Mouse (Mus musculus): Measurements from ENCODE around the gene Olfr1393. TPM values are rescaled to one million over a fixed set of nuclear protein-coding genes. Genes with fewer than 3 reads are reported as not detected.

Gene Olfr1393
- polyA plus RNA-seq, 1 experiment from 2014 or later, result not detected

GRCm38 (mm10) chr11:49245634-49246415 is 32.3 kb upstream of the Olfr1393 start:
- Histone ChIP-seq H3K4me1 (peaks cover 61% of the 10 kb centered on the region), H3K27ac (replicated peaks) (peak overlapping the region; percentile 91; the same call in 1 of the 2 replicates), H3K4me3 (peak overlapping the region; percentile 62), H3K27me3 (replicated peaks; ENCODE audit: low read depth, poor library complexity, severe bottlenecking) (no peaks in the 10 kb centered on the region), H3K36me3 (replicated peaks) (no peaks in the 10 kb centered on the region), H3K9me3 (no peaks in the 10 kb centered on the region)
- DNase-seq (ENCODE audit: low spot score), result no peak
- 25% methylated on average over 12 of the region's 12 CpGs for WGBS

- no peak overlapping the region for H3K4me3 ChIP-seq
- H3K27me3 ChIP-seq (replicated peaks; ENCODE audit: low read depth, poor library complexity, severe bottlenecking), result no peaks in the 10 kb centered on the region
- H3K36me3 ChIP-seq (replicated peaks), result no peaks in the 10 kb centered on the region
- WGBS, result 86% methylated on average over 4 of the region's 4 CpGs
- no peak overlapping the region for H3K27ac ChIP-seq (replicated peaks)
- DNase-seq (ENCODE audit: low spot score), result no peak
- no peaks in the 10 kb centered on the region for H3K9me3 ChIP-seq
- peaks cover 68% of the 10 kb centered on the region for H3K4me1 ChIP-seq
Measured at GRCm38 (mm10) chr11:49246523-49246922, 31.6 kb upstream of the Olfr1393 start.

- 0 out of 2 replicates have a peak, but pooled peaks cover 5% of the 10 kb centered on the region for H3K36me3 ChIP-seq (replicated peaks)
- no peak for DNase-seq (ENCODE audit: low spot score)
- H3K4me3 ChIP-seq, result no peak overlapping the region
- no peaks in the 10 kb centered on the region for H3K9me3 ChIP-seq
- 68% methylated on average over 2 of the region's 2 CpGs for WGBS
- no peaks in the 10 kb centered on the region for H3K27me3 ChIP-seq (replicated peaks; ENCODE audit: low read depth, poor library complexity, severe bottlenecking)
- no peak overlapping the region for H3K27ac ChIP-seq (replicated peaks)
- H3K4me1 ChIP-seq, result peaks cover 75% of the 10 kb centered on the region
Measured at GRCm38 (mm10) chr11:49247255-49247654, 30.8 kb upstream of the Olfr1393 start.

GRCm38 (mm10) chr11:49248226-49248973 is 29.7 kb upstream of the Olfr1393 start:
- no peak for DNase-seq (ENCODE audit: low spot score)
- H3K36me3 ChIP-seq (replicated peaks), result peaks cover 14% of the 10 kb centered on the region
- H3K9me3 ChIP-seq, result no peaks in the 10 kb centered on the region
- WGBS, result 63% methylated on average over 6 of the region's 6 CpGs
- H3K27ac ChIP-seq (replicated peaks), result no peak overlapping the region
- peaks cover 69% of the 10 kb centered on the region for H3K4me1 ChIP-seq
- no peaks in the 10 kb centered on the region for H3K27me3 ChIP-seq (replicated peaks; ENCODE audit: low read depth, poor library complexity, severe bottlenecking)
- no peak overlapping the region for H3K4me3 ChIP-seq

- Histone ChIP-seq H3K4me1 (peaks cover 69% of the 10 kb centered on the region), H3K4me3 (0 out of 2 replicates have a peak overlapping the region, but pooled peaks have one; percentile 83), H3K36me3 (replicated peaks) (peaks cover 22% of the 10 kb centered on the region), H3K27ac (replicated peaks) (peak overlapping the region; percentile 96), H3K27me3 (replicated peaks; ENCODE audit: low read depth, poor library complexity, severe bottlenecking) (no peaks in the 10 kb centered on the region), H3K9me3 (no peaks in the 10 kb centered on the region)
- DNase-seq (ENCODE audit: low spot score), result no peak
- WGBS, result 70% methylated on average over 6 of the region's 6 CpGs
Measured at GRCm38 (mm10) chr11:49248974-49249700, 29.0 kb upstream of the Olfr1393 start.

- Histone ChIP-seq H3K4me1 (peaks cover 62% of the 10 kb centered on the region), H3K27me3 (replicated peaks; ENCODE audit: low read depth, poor library complexity, severe bottlenecking) (no peaks in the 10 kb centered on the region), H3K4me3 (peak overlapping the region; percentile 83), H3K27ac (replicated peaks) (peak overlapping the region; percentile 96), H3K36me3 (replicated peaks) (peaks cover 29% of the 10 kb centered on the region), H3K9me3 (no peaks in the 10 kb centered on the region)
- 29% methylated on average over 10 of the region's 10 CpGs for WGBS
- no peak for DNase-seq (ENCODE audit: low spot score)
Measured at GRCm38 (mm10) chr11:49249811-49250421, 28.2 kb upstream of the Olfr1393 start.

- WGBS, result 2% methylated on average over 45 of the region's 45 CpGs
- Histone ChIP-seq H3K27ac (replicated peaks) (peak overlapping the region; percentile 96), H3K4me1 (peaks cover 54% of the 10 kb centered on the region), H3K27me3 (replicated peaks; ENCODE audit: low read depth, poor library complexity, severe bottlenecking) (no peaks in the 10 kb centered on the region), H3K4me3 (peak overlapping the region; percentile 83), H3K9me3 (no peaks in the 10 kb centered on the region), H3K36me3 (replicated peaks) (peaks cover 37% of the 10 kb centered on the region)
- DNase-seq (ENCODE audit: low spot score), result peak; percentile 91
Measured at GRCm38 (mm10) chr11:49250422-49251379, 27.4 kb upstream of the Olfr1393 start.

GRCm38 (mm10) chr11:49251380-49251761 is 26.7 kb upstream of the Olfr1393 start:
- Histone ChIP-seq H3K4me3 (peak overlapping the region; percentile 83), H3K9me3 (no peaks in the 10 kb centered on the region), H3K27ac (replicated peaks) (peak overlapping the region; percentile 96; the same call in 1 of the 2 replicates), H3K27me3 (replicated peaks; ENCODE audit: low read depth, poor library complexity, severe bottlenecking) (no peaks in the 10 kb centered on the region), H3K36me3 (replicated peaks) (peaks cover 42% of the 10 kb centered on the region), H3K4me1 (peaks cover 48% of the 10 kb centered on the region)
- WGBS, result 71% methylated on average over 7 of the region's 7 CpGs
- no peak for DNase-seq (ENCODE audit: low spot score)

GRCm38 (mm10) chr11:49252048-49252447 is 26.1 kb upstream of the Olfr1393 start:
- WGBS, result 93% methylated on average over 5 of the region's 5 CpGs

GRCm38 (mm10) chr11:49253035-49253434 is 25.1 kb upstream of the Olfr1393 start:
- Histone ChIP-seq H3K27ac (replicated peaks) (no peak overlapping the region), H3K27me3 (replicated peaks; ENCODE audit: low read depth, poor library complexity, severe bottlenecking) (no peaks in the 10 kb centered on the region), H3K4me1 (peaks cover 36% of the 10 kb centered on the region), H3K9me3 (no peaks in the 10 kb centered on the region), H3K4me3 (no peak overlapping the region), H3K36me3 (replicated peaks) (peaks cover 50% of the 10 kb centered on the region)
- 93% methylated on average over 6 of the region's 6 CpGs for WGBS
- no peak for DNase-seq (ENCODE audit: low spot score)

More at GRCm38 (mm10) chr11:49252048-49252447, 26.1 kb upstream of the Olfr1393 start:
- peaks cover 42% of the 10 kb centered on the region for H3K4me1 ChIP-seq
- no peaks in the 10 kb centered on the region for H3K27me3 ChIP-seq (replicated peaks; ENCODE audit: low read depth, poor library complexity, severe bottlenecking)
- H3K36me3 ChIP-seq (replicated peaks), result peaks cover 47% of the 10 kb centered on the region
- H3K4me3 ChIP-seq, result 0 out of 2 replicates have a peak overlapping the region, but pooled peaks have one; percentile 83
- H3K27ac ChIP-seq (replicated peaks), result no peak overlapping the region
- DNase-seq (ENCODE audit: low spot score), result no peak
- H3K9me3 ChIP-seq, result no peaks in the 10 kb centered on the region

GRCm38 (mm10) chr11:49259296-49259695 is 18.8 kb upstream of the Olfr1393 start:
- 94% methylated on average over 2 of the region's 2 CpGs for WGBS
- no peak for DNase-seq (ENCODE audit: low spot score)
- peaks cover 61% of the 10 kb centered on the region for H3K36me3 ChIP-seq (replicated peaks)
- H3K4me1 ChIP-seq, result no peaks in the 10 kb centered on the region
- no peak overlapping the region for H3K27ac ChIP-seq (replicated peaks)
- no peaks in the 10 kb centered on the region for H3K9me3 ChIP-seq
- no peak overlapping the region for H3K4me3 ChIP-seq
- no peaks in the 10 kb centered on the region for H3K27me3 ChIP-seq (replicated peaks; ENCODE audit: low read depth, poor library complexity, severe bottlenecking)
